ENCODE assay signal across 16 mouse cellular contexts in the genomic region with DNA sequence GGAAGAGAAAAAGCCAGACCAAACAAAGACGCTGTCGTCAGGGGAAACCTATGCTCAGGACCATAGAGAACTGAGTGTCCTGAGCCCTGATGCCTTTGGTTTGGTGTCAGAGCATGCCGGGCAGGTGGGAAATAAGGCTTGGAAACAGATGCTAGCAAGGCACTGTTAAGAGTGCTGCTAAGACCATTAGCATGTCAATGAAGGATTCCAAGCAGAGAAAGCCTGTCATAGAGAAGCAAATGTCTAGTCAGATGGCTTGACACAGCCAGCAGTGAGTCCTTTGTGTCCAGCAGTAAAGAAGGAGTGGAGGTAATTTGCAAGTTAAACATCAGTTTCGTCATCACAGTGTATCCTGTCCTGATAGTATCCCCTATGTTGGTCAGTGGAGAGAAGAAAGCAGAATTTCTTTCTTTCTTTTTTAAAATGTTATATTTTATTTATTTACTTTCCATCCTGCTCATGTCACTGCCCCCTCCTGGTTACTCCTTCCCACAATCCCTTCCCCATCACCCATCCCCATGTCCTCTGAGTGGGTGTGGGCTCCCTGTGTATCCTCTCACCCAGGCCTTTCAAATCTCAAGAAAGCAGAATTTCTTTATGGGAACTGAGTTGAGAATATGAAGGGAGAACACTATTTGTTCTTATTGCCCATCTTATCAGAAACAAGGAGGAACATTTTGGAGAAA.
A peak's percentile ranks its signal among the peaks of the same experiment; 100 is the strongest.
DNase-seq lines count a peak whose midpoint lies in the region; ATAC-seq and TF ChIP-seq lines count a peak whose summit lies in the region.
"Had no signal": no experiment of that assay in that cellular context is flagged by ENCODE, and none has a peak within 500 bp of the region (broad histone marks: within the 10 kb centered on the region; RNA-seq: fewer than 3 reads in every experiment).

No protein-coding gene starts in this region.

- no peak overlapping the region for H3K27ac ChIP-seq in neural tube, embryonic 12.5 days
- no peak overlapping the region for H3K27ac ChIP-seq in neural tube, embryonic 15.5 days (replicated peaks)
- H3K27ac ChIP-seq in forebrain, embryonic 15.5 days (replicated peaks): no peak overlapping the region
- no peak overlapping the region for H3K27ac ChIP-seq in heart, adult 2 months
- H3K27ac ChIP-seq: limb, embryonic 13.5 days had no signal

- H3K27me3 ChIP-seq in neural tube, embryonic 12.5 days (replicated peaks): no peaks in the 10 kb centered on the region
- H3K27me3 ChIP-seq in neural tube, embryonic 15.5 days (replicated peaks): no peaks in the 10 kb centered on the region
- H3K27me3 ChIP-seq in forebrain, embryonic 15.5 days: no peaks in the 10 kb centered on the region
- no peaks in the 10 kb centered on the region for H3K27me3 ChIP-seq in heart, adult 2 months (ENCODE audit: control insufficient read depth, insufficient read depth, low read length)
- H3K27me3 ChIP-seq: limb, embryonic 13.5 days; Patski had no signal

- no peak for TF ChIP-seq EP300 in heart, adult 2 months (IDR thresholded peaks at IDR 0.05; ENCODE audit: insufficient read depth, low read depth, low read length)

- peak; percentile 78 for ATAC-seq in neural tube, embryonic 12.5 days (ENCODE audit: low FRiP score, low read depth)
- ATAC-seq in neural tube, embryonic 15.5 days (ENCODE audit: low FRiP score): no peak
- ATAC-seq in forebrain, embryonic 15.5 days (replicated peaks): peak; percentile 83
- ATAC-seq: intestine, embryonic 16.5 days; liver, postnatal 0 days; Patski had no signal

- no peak for TF ChIP-seq CTCF in heart, adult 2 months (IDR thresholded peaks at IDR 0.05)

- no peaks in the 10 kb centered on the region for H3K79me2 ChIP-seq in heart, adult 2 months (replicated peaks; ENCODE audit: control insufficient read depth, insufficient read depth, low read length)

- intact Hi-C loops in heart, adult 2 months (cut with DNase I): no loop called here

- H3K36me3 ChIP-seq in neural tube, embryonic 12.5 days: no peaks in the 10 kb centered on the region
- H3K36me3 ChIP-seq in neural tube, embryonic 15.5 days: no peaks in the 10 kb centered on the region
- no peaks in the 10 kb centered on the region for H3K36me3 ChIP-seq in forebrain, embryonic 15.5 days
- no peaks in the 10 kb centered on the region for H3K36me3 ChIP-seq in heart, adult 2 months (ENCODE audit: control insufficient read depth, insufficient read depth, low read length)
- H3K36me3 ChIP-seq: limb, embryonic 13.5 days had no signal

- 7% methylated on average over 4 of the region's 4 CpGs for WGBS in neural tube, embryonic 12.5 days
- 11% methylated on average over 4 of the region's 4 CpGs for WGBS in neural tube, embryonic 15.5 days
- 6% methylated on average over 4 of the region's 4 CpGs for WGBS in forebrain, embryonic 15.5 days
- WGBS in heart, adult 2 months: 51% methylated on average over 4 of the region's 4 CpGs

- H3K4me3 ChIP-seq in neural tube, embryonic 12.5 days: no peak overlapping the region
- H3K4me3 ChIP-seq in neural tube, embryonic 15.5 days (replicated peaks): no peak overlapping the region
- no peak overlapping the region for H3K4me3 ChIP-seq in forebrain, embryonic 15.5 days
- no peak overlapping the region for H3K4me3 ChIP-seq in heart, adult 2 months
- H3K4me3 ChIP-seq: limb, embryonic 13.5 days had no signal

- no peak for TF ChIP-seq POLR2A in heart, adult 2 months (IDR thresholded peaks at IDR 0.05; ENCODE audit: insufficient read depth, low read depth, low read length)

- H3K4me1 ChIP-seq in neural tube, embryonic 12.5 days: peaks cover 7% of the 10 kb centered on the region; the same call in 1 of the 2 replicates
- peaks cover 4% of the 10 kb centered on the region; the same call in 1 of the 2 replicates for H3K4me1 ChIP-seq in neural tube, embryonic 15.5 days
- H3K4me1 ChIP-seq in forebrain, embryonic 15.5 days: peaks cover 6% of the 10 kb centered on the region
- no peaks in the 10 kb centered on the region for H3K4me1 ChIP-seq in heart, adult 2 months (ENCODE audit: control insufficient read depth, insufficient read depth, low read length)
- H3K4me1 ChIP-seq: limb, embryonic 13.5 days had no signal

- H3K9ac ChIP-seq in neural tube, embryonic 12.5 days: no peak overlapping the region
- no peak overlapping the region for H3K9ac ChIP-seq in neural tube, embryonic 15.5 days (replicated peaks)
- no peak overlapping the region for H3K9ac ChIP-seq in forebrain, embryonic 15.5 days (replicated peaks)
- no peak overlapping the region for H3K9ac ChIP-seq in heart, adult 2 months (ENCODE audit: low read depth, low read length)
- H3K9ac ChIP-seq: limb, embryonic 13.5 days; liver, postnatal 0 days had no signal

- H3K4me2 ChIP-seq in neural tube, embryonic 12.5 days (replicated peaks): no peak overlapping the region
- H3K4me2 ChIP-seq in neural tube, embryonic 15.5 days: no peak overlapping the region
- H3K4me2 ChIP-seq in forebrain, embryonic 15.5 days (replicated peaks): no peak overlapping the region
- H3K4me2 ChIP-seq: limb, embryonic 13.5 days had no signal

- H3K9me3 ChIP-seq in neural tube, embryonic 12.5 days: no peaks in the 10 kb centered on the region
- H3K9me3 ChIP-seq in neural tube, embryonic 15.5 days (replicated peaks): no peaks in the 10 kb centered on the region
- H3K9me3 ChIP-seq in forebrain, embryonic 15.5 days: no peaks in the 10 kb centered on the region
- H3K9me3 ChIP-seq: limb, embryonic 13.5 days had no signal

- peak; percentile 31 for DNase-seq in mesoderm, embryonic 11.5 days (ENCODE audit: low read depth, low spot score)
- DNase-seq in heart, adult 2 months: no peak
- DNase-seq in urinary bladder, postnatal 14 days (ENCODE audit: low spot score): no peak
- DNase-seq in right cerebral cortex, postnatal 4 days: no peak
- DNase-seq in adrenal gland, adult (ENCODE audit: inconsistent age in 2 of 2, low spot score in 1 of 2): no peak
- DNase-seq: adrenal gland, postnatal 36 days; kidney, postnatal 25 days; liver, postnatal 0 days; right cerebral cortex, postnatal 14 days; thymus, postnatal 4 days had no signal
